In the genomic region with DNA sequence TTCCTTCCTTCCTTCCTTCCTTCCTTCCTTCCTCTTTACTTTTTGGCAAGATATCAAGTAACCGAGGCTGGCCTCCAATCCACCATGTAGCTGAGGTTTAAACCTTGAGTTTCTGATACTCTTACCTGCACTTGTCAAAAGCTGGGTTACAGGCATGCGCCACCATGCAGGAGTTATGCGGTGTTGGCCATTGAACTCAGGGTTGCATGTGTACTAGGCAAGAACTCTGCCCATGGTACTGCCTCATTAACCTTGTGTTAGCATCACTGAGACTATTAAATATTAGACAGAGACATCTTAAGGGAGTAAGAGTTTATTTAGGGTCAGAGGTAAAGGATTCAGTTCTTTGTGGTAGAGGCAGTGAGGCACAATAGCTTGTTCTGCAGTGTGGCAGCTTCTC, we compare ENCODE assay signal across 18 mouse cellular contexts.
"Had no signal": no experiment of that assay in that cellular context is flagged by ENCODE, and none has a peak within 500 bp of the region (broad histone marks: within the 10 kb centered on the region; RNA-seq: fewer than 3 reads in every experiment).

No protein-coding gene starts in this region.

- DNase-seq: liver, embryonic 13.5 days; liver, postnatal 0 days; lung, postnatal 14 days; retina, postnatal 1 day; right cerebral cortex, postnatal 4 days; spleen, adult 18-20 months; thymus, adult 2 months; thymus, postnatal 36 days had no signal

- H3K27ac ChIP-seq: layer of hippocampus, adult 2 months; left cerebral cortex, adult 2 months; limb, embryonic 10.5 days; liver, embryonic 13.5 days; lung, embryonic 15.5 days; midbrain, embryonic 12.5 days; neural tube, embryonic 13.5 days had no signal

- H3K4me1 ChIP-seq: liver, embryonic 13.5 days; lung, embryonic 15.5 days had no signal

- H3K27me3 ChIP-seq: liver, embryonic 13.5 days; lung, embryonic 15.5 days; midbrain, embryonic 12.5 days; neural tube, embryonic 13.5 days had no signal

- H3K4me2 ChIP-seq: liver, embryonic 13.5 days; lung, embryonic 15.5 days; midbrain, embryonic 12.5 days; neural tube, embryonic 13.5 days had no signal

- H3K9me3 ChIP-seq: limb, embryonic 10.5 days; liver, embryonic 13.5 days; lung, embryonic 15.5 days; midbrain, embryonic 12.5 days; neural tube, embryonic 13.5 days had no signal

- H3K36me3 ChIP-seq: limb, embryonic 10.5 days; liver, embryonic 13.5 days; lung, embryonic 15.5 days; midbrain, embryonic 12.5 days; neural tube, embryonic 13.5 days had no signal

- ATAC-seq: hindbrain, embryonic 16.5 days; inflammation-experienced regulatory T-cells, adult 6 months; intestine, postnatal 0 days; liver, postnatal 0 days; midbrain, embryonic 16.5 days had no signal

- H3K9ac ChIP-seq: liver, embryonic 13.5 days; liver, postnatal 0 days; lung, embryonic 15.5 days; midbrain, embryonic 12.5 days; neural tube, embryonic 13.5 days had no signal

- H3K4me3 ChIP-seq: layer of hippocampus, adult 2 months; left cerebral cortex, adult 2 months; limb, embryonic 10.5 days; liver, embryonic 13.5 days; lung, embryonic 15.5 days; midbrain, embryonic 12.5 days; neural tube, embryonic 13.5 days had no signal
